Mouse (Mus musculus): ENCODE measurements around the gene Tmem88b.

Tmem88b gene

DNA sequence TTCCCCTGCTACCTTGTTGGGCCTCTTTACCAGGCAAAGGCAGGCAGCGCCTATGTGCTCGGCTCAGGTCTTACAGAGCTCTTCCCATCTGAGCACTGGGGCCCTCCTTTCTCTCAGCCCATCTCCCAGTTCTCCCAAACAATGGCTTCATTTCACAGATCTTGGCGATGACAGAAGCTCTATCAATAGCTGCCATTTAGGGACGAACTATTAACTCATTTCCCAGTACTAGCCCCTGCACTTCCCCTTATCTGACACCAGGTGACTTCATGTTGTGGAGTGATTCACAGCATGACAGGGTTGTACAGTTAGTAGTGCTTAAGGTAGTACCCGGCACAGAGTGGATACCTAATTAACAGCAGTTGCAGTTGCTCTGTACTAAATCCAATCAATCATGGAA is at the start of gene Tmem88b:
TSS of gene Tmem88b (minus strand) at position 56 of the 400 bp plus-strand sequence.
- in situ Hi-C loops (cut with MseI, MboI), result no loop called here

GRCm38 (mm10) chr4:155833836-155834235 is 48.2 kb upstream of the Tmem88b start:
- in situ Hi-C loops (cut with MseI, MboI), result no loop called here

DNA sequence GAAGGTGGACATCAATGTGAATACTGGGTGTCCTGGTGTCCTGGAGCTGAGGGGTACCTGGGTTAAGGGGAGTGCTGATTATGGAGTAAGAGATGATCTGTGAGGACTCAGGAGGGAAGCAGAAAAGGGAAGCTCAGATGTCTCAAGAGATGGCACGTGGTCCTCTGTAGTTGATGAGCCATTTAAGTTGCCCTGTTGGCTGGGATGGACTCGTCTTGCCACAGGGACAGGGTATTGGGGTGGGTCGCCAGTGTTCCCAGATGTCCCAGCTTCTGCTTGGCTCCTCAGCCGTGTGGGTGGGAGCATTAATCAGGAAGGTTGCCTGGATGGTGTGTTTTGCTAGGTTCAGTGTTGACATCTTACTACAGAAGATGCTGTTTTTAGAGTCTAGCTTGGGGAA is 47.6 kb upstream of the Tmem88b start:
- in situ Hi-C loops (cut with MseI, MboI), result no loop called here

GRCm38 (mm10) chr4:155832321-155832720 is 46.6 kb upstream of the Tmem88b start:
- in situ Hi-C loops (cut with MseI, MboI), result no loop called here

GRCm38 (mm10) chr4:155831831-155832230 is 46.2 kb upstream of the Tmem88b start:
- in situ Hi-C loops (cut with MseI, MboI), result no loop called here

DNA sequence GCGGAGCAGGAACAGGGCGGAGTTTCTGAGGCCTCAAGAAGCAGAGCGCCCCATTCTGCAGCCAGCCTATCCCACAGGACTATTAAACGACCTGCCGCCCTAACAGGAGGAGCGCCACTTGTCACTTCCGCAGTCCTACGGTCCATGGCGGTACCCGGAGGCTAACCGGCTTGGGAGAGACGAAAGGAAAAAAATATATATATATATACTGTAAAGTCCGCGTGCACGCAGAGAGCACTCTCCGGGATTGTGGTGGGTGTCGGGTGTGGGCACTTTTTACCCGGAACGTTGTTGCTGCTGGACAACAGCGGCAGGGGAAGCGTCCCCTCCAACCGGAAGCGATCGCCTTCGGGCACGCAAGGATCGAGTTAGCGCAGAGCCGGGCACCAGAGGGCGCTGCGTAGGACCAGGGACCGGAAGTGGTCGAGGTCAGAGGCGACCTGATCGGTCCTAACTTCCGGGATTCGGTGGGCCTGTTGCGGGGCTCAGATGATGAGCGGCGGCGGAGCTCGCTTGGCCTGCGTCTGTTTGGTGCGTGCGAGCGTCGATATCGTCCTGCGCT is 45.6 kb upstream of the Tmem88b start, which contains the start of gene Aurkaip1:
TSS of gene Aurkaip1 (plus strand) at position 68 of the 562 bp plus-strand sequence.
- in situ Hi-C loops (cut with MseI, MboI), result no loop called here

DNA sequence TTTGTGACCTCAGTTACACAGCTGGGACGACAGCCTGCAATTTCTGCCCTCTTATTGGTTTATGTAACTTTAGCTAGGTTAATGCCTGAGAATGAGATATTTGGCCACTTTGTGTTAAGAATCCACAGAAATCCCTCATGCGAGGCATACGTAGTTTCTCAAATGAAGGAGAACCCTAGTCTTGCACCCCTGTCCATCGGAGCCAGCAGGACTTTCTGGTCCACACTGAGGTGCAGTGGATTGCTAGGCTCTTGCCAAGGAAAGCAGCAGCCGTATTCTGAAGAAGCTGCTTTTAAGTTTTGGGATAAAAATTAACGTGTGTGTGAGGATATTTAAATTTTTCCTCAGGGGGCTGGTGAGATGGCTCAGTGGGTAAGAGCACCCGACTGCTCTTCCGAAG is 44.9 kb upstream of the Tmem88b start:
- in situ Hi-C loops (cut with MseI, MboI), result no loop called here

GRCm38 (mm10) chr4:155829866-155830265 is 44.2 kb upstream of the Tmem88b start:
- in situ Hi-C loops (cut with MseI, MboI), result no loop called here

DNA sequence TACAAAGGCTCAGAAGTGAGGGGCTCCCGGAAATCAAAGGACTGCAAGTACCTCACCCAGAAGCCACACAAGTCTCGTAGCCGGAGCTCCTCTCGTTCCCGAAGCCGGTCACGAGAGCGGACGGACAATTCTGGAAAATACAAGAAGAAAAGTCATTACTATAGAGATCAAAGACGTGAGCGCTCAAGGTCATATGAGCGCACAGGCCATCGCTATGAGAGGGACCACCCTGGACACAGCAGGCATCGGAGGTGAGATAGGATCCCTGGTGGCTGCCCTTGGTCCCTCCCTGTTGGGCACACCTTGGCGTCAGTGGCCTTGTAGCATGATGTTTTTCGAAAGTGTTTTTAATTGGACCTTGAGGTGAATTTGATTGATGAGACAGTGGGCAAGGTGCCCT is 37.8 kb upstream of the Tmem88b start:
- in situ Hi-C loops (cut with MseI, MboI), result no loop called here

DNA sequence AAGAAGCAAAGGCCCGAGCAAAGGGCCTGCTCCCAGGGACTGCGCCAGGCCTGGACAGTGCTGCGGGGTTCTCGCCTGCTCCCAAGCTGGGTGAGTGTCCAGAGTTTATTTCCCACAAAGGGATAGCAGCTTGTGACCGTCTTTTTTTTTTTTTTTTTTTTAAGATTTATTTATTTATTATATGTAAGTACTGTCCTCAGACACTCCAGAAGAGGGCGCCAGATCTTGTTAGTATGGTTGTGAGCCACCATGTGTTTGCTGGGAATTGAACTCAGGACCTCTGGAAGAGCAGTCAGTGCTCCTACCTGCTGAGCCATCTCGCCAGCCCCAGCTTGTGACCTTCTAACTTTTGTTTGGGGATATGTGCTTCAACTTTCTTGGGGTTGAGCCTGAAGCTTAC is 35.4 kb upstream of the Tmem88b start:
- in situ Hi-C loops (cut with MseI, MboI), result no loop called here

GRCm38 (mm10) chr4:155817533-155817932 is 31.9 kb upstream of the Tmem88b start:
- in situ Hi-C loops (cut with MseI, MboI), result no loop called here

DNA sequence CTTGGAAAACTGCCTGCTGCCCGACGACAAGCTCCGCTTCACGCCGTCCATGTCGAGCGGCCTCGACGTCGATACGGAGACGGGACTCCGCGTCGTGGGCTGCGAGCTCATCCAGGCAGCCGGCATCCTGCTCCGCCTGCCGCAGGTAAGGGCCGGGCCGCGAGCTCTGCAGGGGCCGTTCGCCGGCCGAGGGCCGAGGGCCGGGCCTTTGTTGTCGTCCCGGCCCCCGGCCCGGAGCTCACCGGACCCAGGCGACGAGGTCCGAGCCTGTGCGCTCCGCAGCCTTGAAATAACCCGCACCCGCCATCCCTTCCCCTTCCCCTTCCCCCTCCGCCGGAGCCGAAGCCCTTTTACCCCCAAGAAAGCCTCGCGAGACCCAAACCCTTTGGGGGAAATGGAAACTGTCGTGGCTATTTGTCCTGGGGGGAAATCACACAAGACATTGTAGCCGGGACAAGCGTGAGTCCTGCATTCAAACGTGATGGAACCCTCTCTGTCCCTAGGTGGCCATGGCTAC is 27.0 kb upstream of the Tmem88b start:
- in situ Hi-C loops (cut with MseI, MboI), result no loop called here

GRCm38 (mm10) chr4:155811929-155812664 is 26.4 kb upstream of the Tmem88b start, which contains the start of gene Ccnl2:
Ccnl2 (plus strand) TSS chr4:155812489.
- in situ Hi-C loops (cut with MseI, MboI), result no loop called here

GRCm38 (mm10) chr4:155807841-155808240 is 22.2 kb upstream of the Tmem88b start:
- in situ Hi-C loops (cut with MseI, MboI), result no loop called here

- in situ Hi-C loops (cut with MseI, MboI), result no loop called here
Observed at GRCm38 (mm10) chr4:155803340-155804041, 17.8 kb upstream of the Tmem88b start.

- in situ Hi-C loops (cut with MseI, MboI), result no loop called here
Observed at GRCm38 (mm10) chr4:155802741-155803339, 17.2 kb upstream of the Tmem88b start, which contains the start of gene Mrpl20. Mrpl20 (plus strand) TSS chr4:155802878.

DNA sequence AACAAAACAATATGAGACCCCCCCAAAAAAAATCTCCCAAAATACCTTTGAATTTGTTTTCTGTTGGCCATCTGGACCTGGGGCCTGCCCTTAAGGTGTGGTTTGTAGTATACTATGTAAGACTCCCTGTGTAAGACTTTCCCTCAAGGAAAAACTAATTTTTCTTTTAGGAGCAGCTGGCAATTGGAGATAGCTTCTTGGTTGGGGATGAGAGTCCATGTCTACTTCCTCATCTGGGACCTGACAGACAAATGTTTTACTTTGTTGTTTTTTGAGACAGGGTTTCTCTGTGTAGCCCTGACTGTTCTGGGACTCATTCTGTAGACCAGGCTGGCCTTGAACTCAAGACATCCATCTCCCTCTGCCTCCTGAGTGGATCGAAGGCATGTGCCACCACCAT is 16.4 kb upstream of the Tmem88b start:
- in situ Hi-C loops (cut with MseI, MboI), result no loop called here

- in situ Hi-C loops (cut with MseI, MboI), result no loop called here
Observed at GRCm38 (mm10) chr4:155793730-155794129, 8.1 kb upstream of the Tmem88b start.

DNA sequence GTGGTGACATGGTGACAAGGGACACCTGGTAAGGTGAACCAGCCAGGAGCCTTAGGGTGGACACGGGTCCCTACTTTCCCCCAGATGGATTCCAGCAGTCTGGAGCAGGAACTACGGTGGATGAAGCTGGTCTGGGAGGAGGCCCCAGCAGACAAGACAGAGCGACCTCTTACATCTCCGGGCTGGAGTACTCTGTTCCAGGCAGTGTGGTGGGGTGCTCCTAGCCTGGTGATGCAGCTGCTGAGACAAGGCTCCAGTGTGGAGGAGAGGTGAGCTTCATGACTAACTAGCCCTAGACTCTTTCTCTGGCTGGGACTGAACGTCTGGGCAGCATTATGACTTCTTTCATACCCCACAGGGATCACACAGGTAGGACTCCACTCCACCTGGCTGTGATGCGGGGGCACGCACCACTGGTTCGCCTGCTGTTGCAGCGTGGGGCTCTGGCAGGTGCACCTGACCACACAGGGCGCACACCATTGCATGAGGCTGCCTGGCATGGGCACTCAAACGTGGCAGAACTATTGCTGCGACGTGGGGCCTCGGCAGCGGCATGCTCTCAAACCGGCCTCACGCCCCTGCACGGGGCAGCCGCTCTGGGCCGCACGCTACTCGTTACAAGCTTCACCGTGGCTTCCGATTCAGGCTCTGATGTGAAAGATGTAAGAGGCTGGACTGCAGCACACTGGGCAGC is 5.7 kb upstream of the Tmem88b start:
- in situ Hi-C loops (cut with MseI, MboI), result no loop called here

- in situ Hi-C loops (cut with MseI, MboI), result no loop called here
Observed at GRCm38 (mm10) chr4:155790650-155791161, 5.0 kb upstream of the Tmem88b start.

GRCm38 (mm10) chr4:155790021-155790489 is 4.4 kb upstream of the Tmem88b start, which contains the start of gene Ankrd65:
Ankrd65 (plus strand) TSS chr4:155790439.
- in situ Hi-C loops (cut with MseI, MboI), result no loop called here
